Comparison of ENCODE assay signal across 8 mouse cellular contexts in the genomic region with DNA sequence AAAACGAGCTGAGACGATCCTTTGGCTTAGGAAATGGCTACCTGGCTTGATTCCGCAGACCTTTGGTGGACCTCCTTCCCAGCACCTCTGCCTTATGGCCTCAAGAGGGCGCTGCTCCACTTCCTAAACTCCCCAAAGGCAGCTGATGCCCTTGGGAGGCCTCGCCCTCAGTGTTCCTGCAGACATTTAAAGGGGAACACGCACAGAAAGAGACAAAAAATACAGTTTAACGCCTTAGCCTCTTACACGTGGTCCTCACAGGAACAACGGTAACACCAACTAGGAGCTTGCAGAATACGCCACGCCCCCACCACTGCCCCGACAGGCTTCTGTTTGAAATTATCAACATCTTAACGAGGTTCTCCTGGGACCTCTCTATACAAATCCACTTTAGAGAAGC.
A peak's percentile ranks its signal among the peaks of the same experiment; 100 is the strongest.
DNase-seq lines count a peak whose midpoint lies in the region; ATAC-seq lines count a peak whose summit lies in the region.

No protein-coding gene starts in this region.

- peak; percentile 79 for ATAC-seq in common myeloid progenitor, adult 5-6 weeks (replicated peaks; ENCODE audit: low read depth, poor library complexity, severe bottlenecking)
- ATAC-seq in inflammation-experienced regulatory T-cells, adult 6 months, result peak; percentile 68
- peak; percentile 84 for ATAC-seq in megakaryocyte-erythroid progenitor cell, adult 5-6 weeks (replicated peaks; ENCODE audit: low FRiP score, low TSS enrichment, poor library complexity, severe bottlenecking)

- intact Hi-C loops in gastrocnemius, postnatal 14 days (cut with DNase I; ENCODE audit: low total_unique reads), result loop anchor here (10.0 kb wide), 1 partner anchor 492 kb away; no protein-coding TSS in a partner anchor
- intact Hi-C loops in left cerebral cortex, postnatal 14 days (cut with DNase I), result loop anchor here (5.0 kb wide), 3 partner anchors 489 to 584 kb away; a partner anchor contains a TSS

- peak; percentile 92 for DNase-seq in adipocyte (ENCODE audit: low spot score)
- DNase-seq in gastrocnemius, postnatal 14 days, result peak; percentile 85
- DNase-seq in left cerebral cortex, postnatal 14 days (ENCODE audit: low spot score in 2 of 2), result peak; percentile 84 to 88
- peak; percentile 75 for DNase-seq in right cerebral cortex, postnatal 14 days
- peak; percentile 75 for DNase-seq in urinary bladder, postnatal 25 days (ENCODE audit: low spot score)

Comparison
In these comparisons a context has a peak if more than half of its experiments do, and no peak if none do; other contexts are left out.
1. Peak in every context shown above with its lines: DNase-seq and ATAC-seq.